Mouse (Mus musculus): ENCODE data around the gene Galns.

DNA sequence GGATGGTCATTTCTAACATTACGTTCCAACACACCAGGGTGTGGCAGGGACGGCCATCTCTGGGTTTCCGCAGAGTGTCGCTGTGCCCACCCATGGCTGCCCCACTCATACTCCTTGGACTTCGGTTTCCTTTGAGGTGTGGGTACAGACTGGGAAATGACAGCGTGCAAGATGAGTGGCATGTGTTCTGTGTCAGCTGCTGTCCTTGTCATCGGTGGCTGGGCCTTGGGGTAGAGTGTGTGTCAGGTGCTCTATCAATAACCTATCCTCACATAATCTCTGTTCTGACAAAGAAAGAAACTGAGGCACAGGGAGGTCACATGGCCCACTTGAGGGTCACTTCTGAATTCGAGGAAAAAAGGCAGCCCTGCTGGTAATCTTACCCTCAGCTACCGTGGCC is 26.0 kb upstream of the Galns start:
- TF ChIP-seq EP300 (IDR thresholded peaks at IDR 0.05) (no peak), CTCF (IDR thresholded peaks at IDR 0.05) (no peak)

Measured in lung, postnatal 0 days (tissue).